Mouse (Mus musculus): ENCODE data around the gene Arhgef7. TPM values are rescaled to one million over a fixed set of nuclear protein-coding genes. Genes with fewer than 3 reads are reported as not detected.

The Arhgef7 gene
- polyA plus RNA-seq, 1 experiment from 2014 or later: 12.6 TPM

- 81% methylated on average over 16 of the region's 16 CpGs for WGBS
- Histone ChIP-seq H3K4me3 (ENCODE audit: low read depth, low read length) (no peak overlapping the region), H3K9me3 (ENCODE audit: control insufficient read depth, low read length) (no peaks in the 10 kb centered on the region), H3K27me3 (ENCODE audit: control insufficient read depth, insufficient read depth, low read length) (no peaks in the 10 kb centered on the region), H3K4me2 (replicated peaks; ENCODE audit: low read depth) (no peak overlapping the region), H3K36me3 (ENCODE audit: control insufficient read depth, insufficient read depth, low read length) (peaks cover 28% of the 10 kb centered on the region), H3K27ac (replicated peaks) (no peak overlapping the region), H3K4me1 (replicated peaks; ENCODE audit: control insufficient read depth, insufficient read depth) (no peaks in the 10 kb centered on the region), H3K9ac (ENCODE audit: low read length) (no peak overlapping the region)
- DNase-seq (ENCODE audit: low spot score) (no peak), ATAC-seq (ENCODE audit: low FRiP score, low TSS enrichment) (no peak)
- TF ChIP-seq CTCF (IDR thresholded peaks at IDR 0.05; ENCODE audit: low read depth) (no peak), EP300 (optimal IDR thresholded peaks at IDR 0.05) (no peak)
Observed at GRCm38 (mm10) chr8:11830214-11831046, 102.9 kb downstream of the Arhgef7 start.

DNA sequence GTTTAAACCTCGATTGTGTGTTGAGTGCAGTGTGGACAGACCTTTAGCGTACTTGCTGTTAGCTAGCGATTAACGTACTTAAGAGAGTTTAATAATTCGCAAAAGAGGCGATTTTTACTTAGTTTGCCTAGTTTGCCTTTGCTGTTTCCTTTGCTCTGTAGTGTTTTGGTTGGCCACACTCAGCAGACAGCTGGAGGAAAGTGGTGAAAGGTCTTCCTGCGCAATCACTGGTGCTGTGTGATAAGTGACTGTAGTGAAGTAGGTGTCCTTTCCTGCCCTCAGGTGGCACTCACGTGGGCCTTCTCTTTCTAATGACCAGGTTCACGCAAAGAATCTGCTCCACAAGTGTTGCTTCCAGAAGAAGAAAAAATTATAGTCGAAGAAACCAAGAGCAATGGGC, 103.7 kb downstream of the Arhgef7 start:
- DNase-seq (ENCODE audit: low spot score) (no peak), ATAC-seq (ENCODE audit: low FRiP score, low TSS enrichment) (no peak)
- Histone ChIP-seq H3K27me3 (ENCODE audit: control insufficient read depth, insufficient read depth, low read length) (no peaks in the 10 kb centered on the region), H3K4me1 (replicated peaks; ENCODE audit: control insufficient read depth, insufficient read depth) (no peaks in the 10 kb centered on the region), H3K4me3 (ENCODE audit: low read depth, low read length) (no peak overlapping the region), H3K4me2 (replicated peaks; ENCODE audit: low read depth) (no peak overlapping the region), H3K27ac (replicated peaks) (no peak overlapping the region), H3K9me3 (ENCODE audit: control insufficient read depth, low read length) (no peaks in the 10 kb centered on the region), H3K36me3 (ENCODE audit: control insufficient read depth, insufficient read depth, low read length) (peaks cover 22% of the 10 kb centered on the region), H3K9ac (ENCODE audit: low read length) (no peak overlapping the region)
- WGBS: 90% methylated on average over 10 of the region's 10 CpGs
- TF ChIP-seq EP300 (optimal IDR thresholded peaks at IDR 0.05): no peak
- no peak for TF ChIP-seq CTCF (IDR thresholded peaks at IDR 0.05; ENCODE audit: low read depth)

DNA sequence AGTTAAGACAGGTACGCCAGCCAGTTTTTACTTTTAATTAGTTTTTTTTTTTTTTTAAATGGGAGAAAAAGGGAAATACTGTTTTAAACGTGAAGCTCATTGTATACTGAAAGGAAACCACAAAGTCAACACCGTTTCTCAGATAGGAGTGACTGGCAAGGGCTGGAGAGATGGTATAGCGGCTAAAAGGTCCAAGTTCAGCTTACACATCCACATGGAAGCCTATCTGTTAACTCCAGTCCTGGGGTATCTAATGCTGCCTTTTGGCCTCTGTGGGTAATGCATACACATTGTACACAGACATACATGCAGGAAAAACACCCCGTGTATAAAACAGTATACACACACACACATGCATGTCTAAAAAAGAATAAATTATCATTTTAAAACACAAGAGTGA, 104.4 kb downstream of the Arhgef7 start:
- Histone ChIP-seq H3K4me2 (replicated peaks; ENCODE audit: low read depth) (no peak overlapping the region), H3K4me1 (replicated peaks; ENCODE audit: control insufficient read depth, insufficient read depth) (no peaks in the 10 kb centered on the region), H3K27me3 (ENCODE audit: control insufficient read depth, insufficient read depth, low read length) (no peaks in the 10 kb centered on the region), H3K9ac (ENCODE audit: low read length) (no peak overlapping the region), H3K4me3 (ENCODE audit: low read depth, low read length) (no peak overlapping the region), H3K36me3 (ENCODE audit: control insufficient read depth, insufficient read depth, low read length) (peaks cover 20% of the 10 kb centered on the region), H3K27ac (replicated peaks) (no peak overlapping the region), H3K9me3 (ENCODE audit: control insufficient read depth, low read length) (no peaks in the 10 kb centered on the region)
- 72% methylated on average over 5 of the region's 5 CpGs for WGBS
- ATAC-seq (ENCODE audit: low FRiP score, low TSS enrichment) (no peak), DNase-seq (ENCODE audit: low spot score) (no peak)
- TF ChIP-seq EP300 (optimal IDR thresholded peaks at IDR 0.05): no peak
- no peak for TF ChIP-seq CTCF (IDR thresholded peaks at IDR 0.05; ENCODE audit: low read depth)

- no peak for TF ChIP-seq EP300 (optimal IDR thresholded peaks at IDR 0.05)
- no peak for TF ChIP-seq CTCF (IDR thresholded peaks at IDR 0.05; ENCODE audit: low read depth)
- DNase-seq (ENCODE audit: low spot score) (no peak), ATAC-seq (ENCODE audit: low FRiP score, low TSS enrichment) (no peak)
- H3K9ac ChIP-seq (ENCODE audit: low read length): no peak overlapping the region
- WGBS: 98% methylated on average over 4 of the region's 4 CpGs
- H3K36me3 ChIP-seq (ENCODE audit: control insufficient read depth, insufficient read depth, low read length): peaks cover 20% of the 10 kb centered on the region
- H3K27ac ChIP-seq (replicated peaks): no peak overlapping the region
- H3K4me2 ChIP-seq (replicated peaks; ENCODE audit: low read depth): no peak overlapping the region
- H3K27me3 ChIP-seq (ENCODE audit: control insufficient read depth, insufficient read depth, low read length): no peaks in the 10 kb centered on the region
- no peaks in the 10 kb centered on the region for H3K4me1 ChIP-seq (replicated peaks; ENCODE audit: control insufficient read depth, insufficient read depth)
- no peak overlapping the region for H3K4me3 ChIP-seq (ENCODE audit: low read depth, low read length)
- no peaks in the 10 kb centered on the region for H3K9me3 ChIP-seq (ENCODE audit: control insufficient read depth, low read length)
Observed at GRCm38 (mm10) chr8:11833157-11833556, 105.6 kb downstream of the Arhgef7 start.

DNA sequence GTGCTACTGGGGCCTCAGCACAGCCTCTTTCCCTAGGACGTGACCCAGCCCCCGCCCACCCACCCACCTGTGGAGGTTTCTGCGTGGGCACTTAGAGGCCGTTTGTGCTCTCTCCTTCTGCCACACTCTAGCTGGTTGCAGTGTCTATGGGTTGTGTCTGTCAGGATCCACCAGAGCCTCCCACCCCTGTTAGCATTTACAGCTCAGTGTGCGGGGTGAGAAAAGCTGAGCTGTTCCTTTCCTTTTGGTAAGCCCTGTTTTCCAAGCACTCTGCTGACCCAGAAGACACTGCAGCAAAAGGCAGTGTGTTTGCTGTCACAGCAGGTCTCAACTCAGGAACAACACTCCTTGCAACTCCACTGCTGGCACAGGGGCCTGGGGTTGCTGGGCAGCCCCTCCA, 106.7 kb downstream of the Arhgef7 start:
- ATAC-seq (ENCODE audit: low FRiP score, low TSS enrichment): no peak
- WGBS: 86% methylated on average over 5 of the region's 5 CpGs

GRCm38 (mm10) chr8:11834691-11835090, 107.2 kb downstream of the Arhgef7 start:
- no peak overlapping the region for H3K9ac ChIP-seq (ENCODE audit: low read length)
- TF ChIP-seq EP300 (optimal IDR thresholded peaks at IDR 0.05) (no peak), CTCF (IDR thresholded peaks at IDR 0.05; ENCODE audit: low read depth) (no peak)
- ATAC-seq (ENCODE audit: low FRiP score, low TSS enrichment) (no peak), DNase-seq (ENCODE audit: low spot score) (no peak)
- no peak overlapping the region for H3K27ac ChIP-seq (replicated peaks)
- H3K4me3 ChIP-seq (ENCODE audit: low read depth, low read length): no peak overlapping the region
- no peaks in the 10 kb centered on the region for H3K4me1 ChIP-seq (replicated peaks; ENCODE audit: control insufficient read depth, insufficient read depth)
- no peaks in the 10 kb centered on the region for H3K9me3 ChIP-seq (ENCODE audit: control insufficient read depth, low read length)
- H3K4me2 ChIP-seq (replicated peaks; ENCODE audit: low read depth): no peak overlapping the region
- no peaks in the 10 kb centered on the region for H3K27me3 ChIP-seq (ENCODE audit: control insufficient read depth, insufficient read depth, low read length)
- H3K36me3 ChIP-seq (ENCODE audit: control insufficient read depth, insufficient read depth, low read length): peaks cover 20% of the 10 kb centered on the region
- WGBS: 91% methylated on average over 16 of the region's 16 CpGs

More for the DNA sequence above, 106.7 kb downstream of the Arhgef7 start:
- no peak for TF ChIP-seq EP300 (optimal IDR thresholded peaks at IDR 0.05)
- no peak for TF ChIP-seq CTCF (IDR thresholded peaks at IDR 0.05; ENCODE audit: low read depth)
- Histone ChIP-seq H3K4me3 (ENCODE audit: low read depth, low read length) (no peak overlapping the region), H3K4me1 (replicated peaks; ENCODE audit: control insufficient read depth, insufficient read depth) (no peaks in the 10 kb centered on the region), H3K9me3 (ENCODE audit: control insufficient read depth, low read length) (no peaks in the 10 kb centered on the region), H3K27ac (replicated peaks) (no peak overlapping the region), H3K36me3 (ENCODE audit: control insufficient read depth, insufficient read depth, low read length) (peaks cover 20% of the 10 kb centered on the region), H3K4me2 (replicated peaks; ENCODE audit: low read depth) (no peak overlapping the region), H3K27me3 (ENCODE audit: control insufficient read depth, insufficient read depth, low read length) (no peaks in the 10 kb centered on the region), H3K9ac (ENCODE audit: low read length) (no peak overlapping the region)
- no peak for DNase-seq (ENCODE audit: low spot score)

Data from stomach, postnatal 0 days (tissue).